Mouse (Mus musculus) erythroblast, embryonic 14.5 days (primary cell): Measurements from ENCODE around the gene Serpina3a.

ENCODE experiments used
- GATA1 ChIP-seq: IDR thresholded peaks from 2 replicates; pipeline ENCODE4 v1.6.1; 2012; ENCODE audit warnings: low read length, inconsistent platforms, mixed read lengths
- TAL1 ChIP-seq: IDR thresholded peaks from 3 replicates; pipeline ENCODE4 v1.6.1; 2012; ENCODE audit warnings: low read length, inconsistent platforms, mixed read lengths

DNA sequence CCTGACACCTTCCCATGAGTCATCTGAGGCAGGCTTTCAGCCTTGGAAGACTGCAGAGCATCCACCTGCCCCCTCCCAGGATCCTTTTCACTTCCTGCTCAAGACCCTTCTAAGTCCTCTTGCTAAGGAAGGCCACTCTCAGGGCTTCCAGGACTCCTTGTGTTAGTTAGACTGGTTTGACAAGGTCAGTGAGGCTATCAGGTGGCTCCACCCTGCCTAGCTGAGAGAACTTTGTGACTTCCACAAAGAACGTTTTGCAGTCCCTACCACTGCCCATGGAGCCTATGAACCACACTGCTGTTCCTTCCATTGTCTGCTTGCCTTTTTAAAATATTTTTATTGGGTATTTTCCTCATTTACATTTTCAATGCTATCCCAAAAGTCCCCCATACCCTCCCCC, 40.8 kb upstream of the Serpina3a start:
- TF ChIP-seq TAL1, result no peak
- TF ChIP-seq GATA1, result no peak
